Mouse (Mus musculus): Measurements from ENCODE around the gene Ncaph2. TPM values are rescaled to one million over a fixed set of nuclear protein-coding genes. Genes with fewer than 3 reads are reported as not detected.

Gene Ncaph2
- polyA plus RNA-seq, 1 experiment from 2014 or later = 113 TPM

GRCm38 (mm10) chr15:89396883-89397282 is 41.4 kb downstream of the Ncaph2 start:
- WGBS = 89% methylated on average over 4 of the region's 4 CpGs
- no peak for ATAC-seq (ENCODE audit: low FRiP score, low read depth)
- no peak overlapping the region for H3K4me3 ChIP-seq
- no peaks in the 10 kb centered on the region for H3K9me3 ChIP-seq
- no peaks in the 10 kb centered on the region for H3K4me1 ChIP-seq (replicated peaks)
- no peak overlapping the region for H3K9ac ChIP-seq
- no peaks in the 10 kb centered on the region for H3K36me3 ChIP-seq
- no peaks in the 10 kb centered on the region for H3K27me3 ChIP-seq
- H3K27ac ChIP-seq (replicated peaks) = no peak overlapping the region
- no peak overlapping the region for H3K4me2 ChIP-seq

- Histone ChIP-seq H3K9me3 (no peaks in the 10 kb centered on the region), H3K4me2 (no peak overlapping the region), H3K36me3 (no peaks in the 10 kb centered on the region), H3K4me1 (replicated peaks) (no peaks in the 10 kb centered on the region), H3K4me3 (no peak overlapping the region), H3K9ac (no peak overlapping the region), H3K27ac (replicated peaks) (no peak overlapping the region), H3K27me3 (no peaks in the 10 kb centered on the region)
- 83% methylated on average over 2 of the region's 2 CpGs for WGBS
- no peak for ATAC-seq (ENCODE audit: low FRiP score, low read depth)
These were observed 42.6 kb downstream of the Ncaph2 start for GRCm38 (mm10) chr15:89398146-89398545.

GRCm38 (mm10) chr15:89399716-89400115 is 44.2 kb downstream of the Ncaph2 start:
- no peak for ATAC-seq (ENCODE audit: low FRiP score, low read depth)
- Histone ChIP-seq H3K27ac (replicated peaks) (no peak overlapping the region), H3K4me3 (no peak overlapping the region), H3K27me3 (no peaks in the 10 kb centered on the region), H3K9me3 (no peaks in the 10 kb centered on the region), H3K4me2 (no peak overlapping the region), H3K36me3 (no peaks in the 10 kb centered on the region), H3K9ac (no peak overlapping the region), H3K4me1 (replicated peaks) (no peaks in the 10 kb centered on the region)
- WGBS = 68% methylated on average over 1 of the region's 1 CpGs

DNA sequence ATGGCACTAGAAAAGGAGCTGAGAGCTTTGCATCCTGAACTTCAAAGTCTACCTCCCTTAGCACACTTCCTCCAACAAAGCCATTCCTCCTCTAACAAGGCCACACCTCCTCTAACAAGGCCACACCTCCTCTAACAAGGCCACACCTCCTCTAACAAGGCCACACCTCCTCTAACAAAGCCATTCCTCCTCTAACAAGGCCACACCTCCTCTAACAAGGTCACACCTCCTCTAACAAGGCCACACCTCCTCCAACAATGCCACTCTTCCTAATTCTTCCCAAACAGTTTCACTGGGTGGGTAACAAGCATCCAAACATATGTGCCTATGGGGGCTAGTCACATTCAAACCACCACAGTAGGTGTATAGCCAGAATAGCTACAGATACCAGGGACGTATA is 47.0 kb downstream of the Ncaph2 start:
- ATAC-seq (ENCODE audit: low FRiP score, low read depth) = no peak
- Histone ChIP-seq H3K4me1 (replicated peaks) (no peaks in the 10 kb centered on the region), H3K9ac (no peak overlapping the region), H3K36me3 (no peaks in the 10 kb centered on the region), H3K9me3 (no peaks in the 10 kb centered on the region), H3K27ac (replicated peaks) (no peak overlapping the region), H3K4me3 (no peak overlapping the region), H3K4me2 (no peak overlapping the region), H3K27me3 (no peaks in the 10 kb centered on the region)
- WGBS = 85% methylated on average over 1 of the region's 1 CpGs

GRCm38 (mm10) chr15:89404831-89405623 is 49.5 kb downstream of the Ncaph2 start:
- ATAC-seq (ENCODE audit: low FRiP score, low read depth) = no peak
- H3K27ac ChIP-seq (replicated peaks) = no peak overlapping the region
- H3K9ac ChIP-seq = no peak overlapping the region
- H3K4me3 ChIP-seq = no peak overlapping the region
- no peaks in the 10 kb centered on the region for H3K36me3 ChIP-seq
- H3K4me2 ChIP-seq = no peak overlapping the region
- H3K9me3 ChIP-seq = no peaks in the 10 kb centered on the region
- no peaks in the 10 kb centered on the region for H3K4me1 ChIP-seq (replicated peaks)
- no peaks in the 10 kb centered on the region for H3K27me3 ChIP-seq
- WGBS = 87% methylated on average over 10 of the region's 10 CpGs

- H3K4me3 ChIP-seq = no peak overlapping the region
- no peak overlapping the region for H3K9ac ChIP-seq
- H3K4me1 ChIP-seq (replicated peaks) = no peaks in the 10 kb centered on the region
- ATAC-seq (ENCODE audit: low FRiP score, low read depth) = no peak
- no peaks in the 10 kb centered on the region for H3K27me3 ChIP-seq
- no peaks in the 10 kb centered on the region for H3K9me3 ChIP-seq
- no peak overlapping the region for H3K27ac ChIP-seq (replicated peaks)
- H3K4me2 ChIP-seq = no peak overlapping the region
- H3K36me3 ChIP-seq = no peaks in the 10 kb centered on the region
These were observed 51.2 kb downstream of the Ncaph2 start for GRCm38 (mm10) chr15:89406691-89407090.

GRCm38 (mm10) chr15:89410118-89410517 is 54.6 kb downstream of the Ncaph2 start, which contains the start of gene Syce3:
Gene Syce3 (minus strand): TSS chr15:89410503.
- WGBS = 86% methylated on average over 16 of the region's 24 CpGs
- no peak for ATAC-seq (ENCODE audit: low FRiP score, low read depth)
- Histone ChIP-seq H3K27me3 (no peaks in the 10 kb centered on the region), H3K36me3 (no peaks in the 10 kb centered on the region), H3K4me3 (no peak within 1 kb of the TSS), H3K9ac (no peak within 1 kb of the TSS), H3K9me3 (no peaks in the 10 kb centered on the region), H3K4me2 (no peak within 1 kb of the TSS), H3K4me1 (replicated peaks) (no peaks in the 10 kb centered on the region), H3K27ac (replicated peaks) (no peak within 1 kb of the TSS)

DNA sequence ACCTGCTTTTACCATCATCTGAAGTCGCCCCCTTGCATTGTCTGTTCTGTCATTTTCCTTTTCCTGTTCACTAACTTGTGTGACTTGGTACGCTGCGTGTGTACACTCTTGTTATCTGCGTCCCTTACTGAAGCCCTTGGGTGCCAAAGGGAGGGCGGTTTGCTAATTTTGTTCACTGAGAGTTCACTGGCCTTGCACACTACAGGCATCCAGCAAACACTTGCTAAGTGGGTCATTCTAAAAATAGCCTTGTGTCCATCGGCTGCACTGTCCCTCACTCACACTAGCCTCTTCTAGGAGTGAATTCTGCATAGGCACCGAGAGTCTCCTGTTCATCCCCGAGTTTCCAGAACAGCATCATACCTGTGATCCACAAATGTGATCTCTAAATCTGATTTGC is 59.8 kb downstream of the Ncaph2 start:
- H3K27ac ChIP-seq (replicated peaks) = no peak overlapping the region
- WGBS = 88% methylated on average over 8 of the region's 8 CpGs
- H3K9me3 ChIP-seq = no peaks in the 10 kb centered on the region
- H3K9ac ChIP-seq = no peak overlapping the region
- H3K4me2 ChIP-seq = no peak overlapping the region
- H3K27me3 ChIP-seq = no peaks in the 10 kb centered on the region
- H3K4me3 ChIP-seq = no peak overlapping the region
- peaks cover 17% of the 10 kb centered on the region; the same call in 1 of the 2 replicates for H3K36me3 ChIP-seq
- ATAC-seq (ENCODE audit: low FRiP score, low read depth) = no peak
- no peaks in the 10 kb centered on the region for H3K4me1 ChIP-seq (replicated peaks)

- H3K9ac ChIP-seq = no peak overlapping the region
- peaks cover 30% of the 10 kb centered on the region for H3K36me3 ChIP-seq
- ATAC-seq (ENCODE audit: low FRiP score, low read depth) = no peak
- no peak overlapping the region for H3K4me2 ChIP-seq
- no peak overlapping the region for H3K4me3 ChIP-seq
- no peak overlapping the region for H3K27ac ChIP-seq (replicated peaks)
- H3K27me3 ChIP-seq = no peaks in the 10 kb centered on the region
- WGBS = 93% methylated on average over 9 of the region's 9 CpGs
- no peaks in the 10 kb centered on the region for H3K4me1 ChIP-seq (replicated peaks)
- no peaks in the 10 kb centered on the region for H3K9me3 ChIP-seq
These were observed 66.4 kb downstream of the Ncaph2 start for GRCm38 (mm10) chr15:89421938-89422337.

Small RNAs within 50 kb of the gene (microRNA-seq; reads per million reads assigned to microRNA genes)
- not detected for gene Mir6959

Other genes with a start within 250 kb of the Ncaph2 start
- gene Tubgcp6, start 232.6 kb upstream of the Ncaph2 start, polyA plus RNA-seq (2015; fragmentation: Nextera tagmentation; extraction: Ambion mirVana) = 16.6 and 16.9 TPM in 2 replicates
- gene Hdac10, start 227.0 kb upstream of the Ncaph2 start, polyA plus RNA-seq (2015; fragmentation: Nextera tagmentation; extraction: Ambion mirVana) = 25.3 and 27.6 TPM in 2 replicates
- 4.2 and 4.6 TPM in 2 replicates for gene Mapk12, start 215.0 kb upstream of the Ncaph2 start, polyA plus RNA-seq (2015; fragmentation: Nextera tagmentation; extraction: Ambion mirVana)
- gene Mapk11, start 206.1 kb upstream of the Ncaph2 start, polyA plus RNA-seq (2015; fragmentation: Nextera tagmentation; extraction: Ambion mirVana) = 27.3 and 28.3 TPM in 2 replicates
- gene Plxnb2, start 174.9 kb upstream of the Ncaph2 start, polyA plus RNA-seq (2015; fragmentation: Nextera tagmentation; extraction: Ambion mirVana) = 90.7 and 105 TPM in 2 replicates
- gene Dennd6b, start 159.2 kb upstream of the Ncaph2 start, polyA plus RNA-seq (2015; fragmentation: Nextera tagmentation; extraction: Ambion mirVana) = 80.4 and 93.7 TPM in 2 replicates
- gene Ppp6r2, start 144.2 kb upstream of the Ncaph2 start, polyA plus RNA-seq (2015; fragmentation: Nextera tagmentation; extraction: Ambion mirVana) = 71.3 and 73.4 TPM in 2 replicates
- gene Sbf1, start 40.4 kb upstream of the Ncaph2 start, polyA plus RNA-seq (2015; fragmentation: Nextera tagmentation; extraction: Ambion mirVana) = 96.8 and 102 TPM in 2 replicates
- not detected in 2 replicates for gene Adm2, start 33.0 kb upstream of the Ncaph2 start, polyA plus RNA-seq (2015; fragmentation: Nextera tagmentation; extraction: Ambion mirVana)
- gene Miox, start 21.3 kb upstream of the Ncaph2 start, polyA plus RNA-seq (2015; fragmentation: Nextera tagmentation; extraction: Ambion mirVana) = not detected in 2 replicates
- gene Lmf2, start 60 bp upstream of the Ncaph2 start, polyA plus RNA-seq (2015; fragmentation: Nextera tagmentation; extraction: Ambion mirVana) = 33.2 and 38.6 TPM in 2 replicates
- 17.1 and 17.8 TPM in 2 replicates for gene Sco2, start 18.1 kb downstream of the Ncaph2 start, polyA plus RNA-seq (2015; fragmentation: Nextera tagmentation; extraction: Ambion mirVana)
- 1.8 and 2.6 TPM in 2 replicates for gene Tymp, start 21.3 kb downstream of the Ncaph2 start, polyA plus RNA-seq (2015; fragmentation: Nextera tagmentation; extraction: Ambion mirVana)
- gene Odf3b, start 23.6 kb downstream of the Ncaph2 start, polyA plus RNA-seq (2015; fragmentation: Nextera tagmentation; extraction: Ambion mirVana) = 2.7 and 4.5 TPM in 2 replicates
- gene Klhdc7b, start 29.2 kb downstream of the Ncaph2 start, polyA plus RNA-seq (2015; fragmentation: Nextera tagmentation; extraction: Ambion mirVana) = 0.07 TPM in 1 of 2 replicates, not detected in the other
- gene Syce3, start 54.8 kb downstream of the Ncaph2 start, polyA plus RNA-seq (2015; fragmentation: Nextera tagmentation; extraction: Ambion mirVana) = not detected in 2 replicates
- gene Cpt1b, start 70.1 kb downstream of the Ncaph2 start, polyA plus RNA-seq (2015; fragmentation: Nextera tagmentation; extraction: Ambion mirVana) = 0.97 and 1.2 TPM in 2 replicates
- 6.2 and 7.2 TPM in 2 replicates for gene C730034F03Rik, start 73.9 kb downstream of the Ncaph2 start, polyA plus RNA-seq (2015; fragmentation: Nextera tagmentation; extraction: Ambion mirVana)
- gene Gm44502, start 74.0 kb downstream of the Ncaph2 start, polyA plus RNA-seq (2015; fragmentation: Nextera tagmentation; extraction: Ambion mirVana) = not detected in 2 replicates
- 89.8 and 91.9 TPM in 2 replicates for gene Chkb, start 74.2 kb downstream of the Ncaph2 start, polyA plus RNA-seq (2015; fragmentation: Nextera tagmentation; extraction: Ambion mirVana)
- 78.0 and 87.6 TPM in 2 replicates for gene Mapk8ip2, start 98.2 kb downstream of the Ncaph2 start, polyA plus RNA-seq (2015; fragmentation: Nextera tagmentation; extraction: Ambion mirVana)
- gene Arsa, start 121.7 kb downstream of the Ncaph2 start, polyA plus RNA-seq (2015; fragmentation: Nextera tagmentation; extraction: Ambion mirVana) = 33.4 and 35.4 TPM in 2 replicates
- gene Shank3, start 143.9 kb downstream of the Ncaph2 start, polyA plus RNA-seq (2015; fragmentation: Nextera tagmentation; extraction: Ambion mirVana) = 9.6 and 11.2 TPM in 2 replicates
- 1.4 and 1.5 TPM in 2 replicates for gene Acr, start 212.6 kb downstream of the Ncaph2 start, polyA plus RNA-seq (2015; fragmentation: Nextera tagmentation; extraction: Ambion mirVana)
- 74.3 and 86.2 TPM in 2 replicates for gene Rabl2, start 236.2 kb downstream of the Ncaph2 start, polyA plus RNA-seq (2015; fragmentation: Nextera tagmentation; extraction: Ambion mirVana)